In genomic region chr14:19732097-19732496, GRCm38 (mm10) we compare ENCODE assay signal across 17 mouse cellular contexts.
"Had no signal": no experiment of that assay in that cellular context is flagged by ENCODE, and none has a peak within 500 bp of the region (broad histone marks: within the 10 kb centered on the region; RNA-seq: fewer than 3 reads in every experiment).

No protein-coding gene starts in this region.

- H3K27ac ChIP-seq: liver, embryonic 14.5 days; midbrain, embryonic 13.5 days; midbrain, embryonic 15.5 days; neural tube, embryonic 13.5 days; neural tube, embryonic 15.5 days; stomach, embryonic 15.5 days had no signal

- H3K9me3 ChIP-seq: midbrain, embryonic 13.5 days; midbrain, embryonic 15.5 days; neural tube, embryonic 13.5 days; neural tube, embryonic 15.5 days; stomach, embryonic 15.5 days had no signal

- H3K36me3 ChIP-seq: midbrain, embryonic 13.5 days; midbrain, embryonic 15.5 days; neural tube, embryonic 13.5 days; neural tube, embryonic 15.5 days; stomach, embryonic 15.5 days had no signal

- H3K4me3 ChIP-seq: megakaryocyte, embryonic 14.5 days; midbrain, embryonic 13.5 days; midbrain, embryonic 15.5 days; neural tube, embryonic 13.5 days; neural tube, embryonic 15.5 days; stomach, embryonic 15.5 days had no signal

- DNase-seq: lung, adult 18-20 months; lung, embryonic 14.5 days; lung, postnatal 10 days; lung, postnatal 4 days; retina, postnatal 1 day; right cerebral cortex, adult 18-20 months; right cerebral cortex, postnatal 25 days; right cerebral cortex, postnatal 4 days; thymus, adult 2 months; thymus, postnatal 25 days had no signal

- H3K27me3 ChIP-seq: megakaryocyte, embryonic 14.5 days; midbrain, embryonic 13.5 days; midbrain, embryonic 15.5 days; neural tube, embryonic 13.5 days; neural tube, embryonic 15.5 days; stomach, embryonic 15.5 days had no signal

- H3K4me1 ChIP-seq: neural tube, embryonic 15.5 days had no signal

- ATAC-seq: midbrain, embryonic 13.5 days; midbrain, embryonic 15.5 days had no signal
